Mouse (Mus musculus): ENCODE data around the gene Ghdc. TPM values are rescaled to one million over a fixed set of nuclear protein-coding genes. Genes with fewer than 3 reads are reported as not detected.
A peak's percentile ranks its signal among the peaks of the same experiment; 100 is the strongest.
"Not testable (repeated sequence)": the region's sequence is repeated elsewhere in the genome, so short reads cannot be mapped to it uniquely, and the experiment has no call there.

The Ghdc gene
- polyA plus RNA-seq, 2 experiments: 3.7 to 12.1 TPM

GRCm38 (mm10) chr11:100795386-100795785, 24.6 kb upstream of the Ghdc start:
- no peaks in the 10 kb centered on the region for H3K9me3 ChIP-seq (ENCODE audit: control insufficient read depth, low read length)
- H3K9ac ChIP-seq (ENCODE audit: low read depth, low read length, severe bottlenecking): no peak overlapping the region
- no peak overlapping the region for H3K27ac ChIP-seq (replicated peaks; ENCODE audit: low read depth, low read length)
- no peak overlapping the region for H3K4me2 ChIP-seq (replicated peaks; ENCODE audit: low read depth, low read length, severe bottlenecking)
- peaks cover 31% of the 10 kb centered on the region for H3K36me3 ChIP-seq (ENCODE audit: control insufficient read depth, insufficient read depth, low read length)
- no peaks in the 10 kb centered on the region for H3K4me1 ChIP-seq (ENCODE audit: control insufficient read depth, insufficient read depth, low read length)
- H3K4me3 ChIP-seq (replicated peaks; ENCODE audit: low read length): no peak overlapping the region
- ATAC-seq (ENCODE audit: low FRiP score, low read depth) (no peak), DNase-seq (ENCODE audit: low spot score) (no peak)
- no peak for TF ChIP-seq POLR2A (IDR thresholded peaks at IDR 0.05; ENCODE audit: borderline replicate concordance, extremely low read depth, insufficient read depth, insufficient read length)
- no peaks in the 10 kb centered on the region for H3K27me3 ChIP-seq (ENCODE audit: control insufficient read depth, insufficient read depth, low read length)
- 91% methylated on average over 2 of the region's 2 CpGs for WGBS

DNA sequence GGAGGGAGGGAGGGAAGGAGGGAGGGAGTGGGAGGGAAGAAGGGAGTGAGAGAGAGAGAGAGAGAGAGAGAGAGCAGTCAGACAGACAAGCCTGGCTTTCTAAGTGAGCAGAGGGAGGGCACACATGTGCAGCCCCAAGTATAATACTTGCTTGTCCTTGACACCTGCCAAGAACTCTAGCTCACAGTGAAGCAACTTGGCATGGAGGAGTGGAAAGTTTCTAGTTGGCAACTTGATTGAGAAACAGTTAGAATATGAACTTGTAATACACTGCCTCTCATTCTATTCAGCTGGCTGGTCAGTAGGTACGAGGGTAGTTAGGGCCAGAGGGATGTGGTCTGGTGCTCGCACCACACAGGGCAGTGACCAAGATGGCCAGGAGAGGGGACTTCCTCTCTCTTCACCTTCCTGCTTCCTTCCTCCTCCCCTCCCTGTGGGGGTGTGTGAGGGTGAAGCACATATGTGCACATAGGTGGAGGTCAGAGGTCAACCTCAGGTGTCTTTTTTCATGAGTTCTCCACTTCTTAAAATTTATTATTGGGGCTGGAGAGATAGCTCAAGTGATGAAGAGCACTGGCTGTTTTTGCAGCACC, 20.8 kb upstream of the Ghdc start:
- Histone ChIP-seq H3K27me3 (ENCODE audit: control insufficient read depth, insufficient read depth, low read length) (no peaks in the 10 kb centered on the region), H3K4me2 (replicated peaks; ENCODE audit: low read depth, low read length, severe bottlenecking) (no peak overlapping the region), H3K27ac (replicated peaks; ENCODE audit: low read depth, low read length) (no peak overlapping the region), H3K4me3 (replicated peaks; ENCODE audit: low read length) (no peak overlapping the region), H3K4me1 (ENCODE audit: control insufficient read depth, insufficient read depth, low read length) (no peaks in the 10 kb centered on the region), H3K36me3 (ENCODE audit: control insufficient read depth, insufficient read depth, low read length) (peaks cover 42% of the 10 kb centered on the region), H3K9me3 (ENCODE audit: control insufficient read depth, low read length) (no peaks in the 10 kb centered on the region), H3K9ac (ENCODE audit: low read depth, low read length, severe bottlenecking) (no peak overlapping the region)
- ATAC-seq (ENCODE audit: low FRiP score, low read depth): no peak
- no peak for TF ChIP-seq POLR2A (IDR thresholded peaks at IDR 0.05; ENCODE audit: borderline replicate concordance, extremely low read depth, insufficient read depth, insufficient read length)
- 81% methylated on average over 2 of the region's 2 CpGs for WGBS
- peak; percentile 68 for DNase-seq (ENCODE audit: low spot score)

- peaks cover 41% of the 10 kb centered on the region for H3K36me3 ChIP-seq (ENCODE audit: control insufficient read depth, insufficient read depth, low read length)
- not testable (repeated sequence) for H3K4me3 ChIP-seq (replicated peaks; ENCODE audit: low read length); H3K4me1 ChIP-seq (ENCODE audit: control insufficient read depth, insufficient read depth, low read length); H3K9me3 ChIP-seq (ENCODE audit: control insufficient read depth, low read length); ATAC-seq (ENCODE audit: low FRiP score, low read depth); H3K27ac ChIP-seq (replicated peaks; ENCODE audit: low read depth, low read length); H3K4me2 ChIP-seq (replicated peaks; ENCODE audit: low read depth, low read length, severe bottlenecking); DNase-seq (ENCODE audit: low spot score); H3K9ac ChIP-seq (ENCODE audit: low read depth, low read length, severe bottlenecking); H3K27me3 ChIP-seq (ENCODE audit: control insufficient read depth, insufficient read depth, low read length)
- WGBS: 82% methylated on average over 9 of the region's 9 CpGs
Observed at GRCm38 (mm10) chr11:100790644-100791043, 19.9 kb upstream of the Ghdc start.

GRCm38 (mm10) chr11:100789702-100790101, 18.9 kb upstream of the Ghdc start:
- DNase-seq (ENCODE audit: low spot score) (no peak), ATAC-seq (ENCODE audit: low FRiP score, low read depth) (no peak; the same call in 1 of the 2 replicates)
- no peak for TF ChIP-seq POLR2A (IDR thresholded peaks at IDR 0.05; ENCODE audit: borderline replicate concordance, extremely low read depth, insufficient read depth, insufficient read length)
- Histone ChIP-seq H3K36me3 (ENCODE audit: control insufficient read depth, insufficient read depth, low read length) (peaks cover 43% of the 10 kb centered on the region), H3K4me1 (ENCODE audit: control insufficient read depth, insufficient read depth, low read length) (no peaks in the 10 kb centered on the region), H3K4me2 (replicated peaks; ENCODE audit: low read depth, low read length, severe bottlenecking) (no peak overlapping the region), H3K9ac (ENCODE audit: low read depth, low read length, severe bottlenecking) (no peak overlapping the region), H3K4me3 (replicated peaks; ENCODE audit: low read length) (no peak overlapping the region), H3K27ac (replicated peaks; ENCODE audit: low read depth, low read length) (no peak overlapping the region), H3K9me3 (ENCODE audit: control insufficient read depth, low read length) (no peaks in the 10 kb centered on the region), H3K27me3 (ENCODE audit: control insufficient read depth, insufficient read depth, low read length) (no peaks in the 10 kb centered on the region)
- 67% methylated on average over 3 of the region's 3 CpGs for WGBS

GRCm38 (mm10) chr11:100785774-100786173, 15.0 kb upstream of the Ghdc start:
- Histone ChIP-seq H3K4me2 (replicated peaks; ENCODE audit: low read depth, low read length, severe bottlenecking) (no peak overlapping the region), H3K27ac (replicated peaks; ENCODE audit: low read depth, low read length) (no peak overlapping the region), H3K9ac (ENCODE audit: low read depth, low read length, severe bottlenecking) (no peak overlapping the region), H3K4me3 (replicated peaks; ENCODE audit: low read length) (no peak overlapping the region), H3K27me3 (ENCODE audit: control insufficient read depth, insufficient read depth, low read length) (no peaks in the 10 kb centered on the region), H3K36me3 (ENCODE audit: control insufficient read depth, insufficient read depth, low read length) (peaks cover 78% of the 10 kb centered on the region), H3K9me3 (ENCODE audit: control insufficient read depth, low read length) (no peaks in the 10 kb centered on the region), H3K4me1 (ENCODE audit: control insufficient read depth, insufficient read depth, low read length) (no peaks in the 10 kb centered on the region)
- no peak for ATAC-seq (ENCODE audit: low FRiP score, low read depth)
- TF ChIP-seq POLR2A (IDR thresholded peaks at IDR 0.05; ENCODE audit: borderline replicate concordance, extremely low read depth, insufficient read depth, insufficient read length): no peak
- WGBS: 95% methylated on average over 2 of the region's 2 CpGs
- no peak for DNase-seq (ENCODE audit: low spot score)

DNA sequence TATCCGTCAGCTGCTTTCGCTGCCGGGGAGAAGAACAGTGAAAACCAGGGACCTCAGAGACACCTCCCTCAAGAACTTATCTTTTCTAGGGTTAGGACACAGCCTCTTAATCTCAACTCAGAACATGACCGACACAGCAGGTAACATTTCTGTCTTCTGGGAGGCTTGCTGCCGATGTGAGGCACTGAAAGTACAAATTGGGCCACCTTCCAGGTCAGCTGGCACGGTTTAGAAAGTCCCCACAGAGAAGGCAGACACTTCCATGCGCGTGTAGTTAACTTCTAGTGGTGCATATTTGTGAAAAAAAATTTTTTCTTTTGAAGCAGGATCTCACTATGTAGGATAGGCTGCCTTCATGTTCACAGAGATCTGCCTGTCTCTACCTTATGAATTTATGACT, 13.5 kb upstream of the Ghdc start:
- no peaks in the 10 kb centered on the region for H3K9me3 ChIP-seq (ENCODE audit: control insufficient read depth, low read length)
- H3K4me3 ChIP-seq (replicated peaks; ENCODE audit: low read length): no peak overlapping the region
- no peak for TF ChIP-seq POLR2A (IDR thresholded peaks at IDR 0.05; ENCODE audit: borderline replicate concordance, extremely low read depth, insufficient read depth, insufficient read length)
- no peak overlapping the region for H3K4me2 ChIP-seq (replicated peaks; ENCODE audit: low read depth, low read length, severe bottlenecking)
- H3K4me1 ChIP-seq (ENCODE audit: control insufficient read depth, insufficient read depth, low read length): no peaks in the 10 kb centered on the region
- ATAC-seq (ENCODE audit: low FRiP score, low read depth) (no peak), DNase-seq (ENCODE audit: low spot score) (no peak)
- H3K9ac ChIP-seq (ENCODE audit: low read depth, low read length, severe bottlenecking): no peak overlapping the region
- 87% methylated on average over 8 of the region's 8 CpGs for WGBS
- H3K27ac ChIP-seq (replicated peaks; ENCODE audit: low read depth, low read length): no peak overlapping the region
- no peaks in the 10 kb centered on the region for H3K27me3 ChIP-seq (ENCODE audit: control insufficient read depth, insufficient read depth, low read length)
- peaks cover 75% of the 10 kb centered on the region for H3K36me3 ChIP-seq (ENCODE audit: control insufficient read depth, insufficient read depth, low read length)

Data from limb, embryonic 14.5 days (tissue).